Mouse (Mus musculus): Measurements from ENCODE around the gene Gbf1. TPM values are rescaled to one million over a fixed set of nuclear protein-coding genes. Genes with fewer than 3 reads are reported as not detected.
"Not testable (repeated sequence)": the region's sequence is repeated elsewhere in the genome, so short reads cannot be mapped to it uniquely, and the experiment has no call there.

The Gbf1 gene
- polyA plus RNA-seq, 1 experiment, result 67.0 TPM

DNA sequence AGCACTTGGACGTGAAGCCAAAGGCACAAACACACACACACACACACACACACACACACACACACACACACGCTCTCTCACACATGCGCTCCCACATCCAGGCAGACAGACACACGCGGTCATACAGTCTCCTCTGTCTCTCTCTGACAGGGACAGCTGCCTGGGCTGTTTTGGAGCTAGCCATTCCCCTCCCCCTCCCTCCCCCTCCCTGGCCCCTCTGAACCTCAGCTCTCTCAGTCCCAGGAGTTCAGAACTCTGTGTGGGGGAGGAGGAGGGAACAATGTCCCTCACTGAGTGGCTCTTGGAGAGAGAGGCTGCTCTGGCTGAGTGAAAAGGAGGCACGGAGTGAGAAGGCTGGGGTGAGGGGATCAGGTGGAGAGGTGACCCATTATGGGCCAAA is 11.2 kb upstream of the Gbf1 start:
- DNase-seq (ENCODE audit: extremely low spot score in 1 of 2, low spot score in 1 of 2), result no peak

GRCm38 (mm10) chr19:46147511-46148371 is 4.6 kb upstream of the Gbf1 start, which contains the start of gene Pitx3:
TSS of gene Pitx3 (minus strand) at chr19:46148326.
- DNase-seq (ENCODE audit: extremely low spot score in 1 of 2, low spot score in 1 of 2), result no peak

GRCm38 (mm10) chr19:46148372-46148760 is 3.9 kb upstream of the Gbf1 start:
- DNase-seq (ENCODE audit: extremely low spot score in 1 of 2, low spot score in 1 of 2), result peak in 1 of 2 experiments; percentile 38

- DNase-seq (ENCODE audit: extremely low spot score in 1 of 2, low spot score in 1 of 2), result no peak
Observed at GRCm38 (mm10) chr19:46149091-46149490, 3.2 kb upstream of the Gbf1 start.

DNA sequence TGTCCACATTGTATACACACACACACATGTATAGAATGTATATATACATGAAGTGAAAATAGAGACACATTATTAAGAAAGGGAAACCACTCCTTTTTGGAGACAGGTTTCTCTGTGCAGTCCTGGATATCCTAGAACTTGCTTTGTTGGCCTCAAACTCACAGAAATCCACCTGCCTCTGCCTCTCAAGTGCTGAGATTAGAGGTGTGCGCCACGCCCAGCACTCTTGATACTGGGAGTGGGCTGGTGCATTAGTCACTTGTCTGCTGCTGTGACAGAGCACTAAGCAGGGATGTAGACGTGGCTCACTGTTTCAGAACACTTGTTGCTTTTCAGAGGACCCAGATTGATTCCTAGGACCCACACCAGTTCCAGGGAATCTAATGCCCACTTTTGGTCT is 13.6 kb downstream of the Gbf1 start:
- no peak for DNase-seq (ENCODE audit: extremely low spot score in 1 of 2, low spot score in 1 of 2)

GRCm38 (mm10) chr19:46167169-46167568 is 14.9 kb downstream of the Gbf1 start:
- DNase-seq (ENCODE audit: extremely low spot score in 1 of 2, low spot score in 1 of 2), result not testable (repeated sequence)

DNA sequence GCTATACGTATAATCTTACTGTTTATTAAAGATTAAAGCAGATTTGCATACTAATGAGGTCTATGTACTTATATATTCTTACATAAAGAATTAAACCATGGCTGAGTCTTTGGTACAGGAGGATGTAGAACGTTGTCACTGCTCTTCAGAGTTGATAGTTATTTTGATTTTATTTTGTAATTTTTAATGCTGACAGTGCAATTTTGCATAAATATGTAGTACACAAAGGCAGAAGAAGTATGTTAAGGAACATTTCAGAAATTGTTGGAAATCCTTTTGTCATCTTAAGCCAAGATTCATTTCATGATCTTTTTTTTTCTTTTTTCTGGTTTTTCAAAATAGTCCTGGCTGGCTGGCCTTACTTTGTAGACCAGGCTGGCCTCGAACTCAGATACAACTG is 17.1 kb downstream of the Gbf1 start:
- no peak for DNase-seq (ENCODE audit: extremely low spot score in 1 of 2, low spot score in 1 of 2)

DNA sequence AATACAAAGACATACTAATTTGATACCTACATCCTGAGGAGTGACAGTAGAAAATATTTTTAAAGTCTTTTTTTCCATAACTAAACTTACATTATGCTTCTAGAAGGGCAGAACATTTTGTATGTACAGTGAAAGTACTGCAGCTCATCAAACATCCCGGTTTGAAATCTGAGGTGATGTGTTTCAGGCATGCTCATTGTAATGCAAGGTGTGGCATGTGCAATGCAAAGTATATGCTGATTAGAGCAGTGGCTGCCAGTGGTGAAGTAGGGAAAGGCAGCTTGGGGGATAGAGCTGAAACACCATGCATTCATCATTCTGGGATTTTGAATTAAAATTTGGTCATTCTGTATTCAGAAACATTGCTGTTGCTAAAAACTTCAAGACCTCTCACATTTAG is 17.6 kb downstream of the Gbf1 start:
- DNase-seq (ENCODE audit: extremely low spot score in 1 of 2, low spot score in 1 of 2), result no peak

DNA sequence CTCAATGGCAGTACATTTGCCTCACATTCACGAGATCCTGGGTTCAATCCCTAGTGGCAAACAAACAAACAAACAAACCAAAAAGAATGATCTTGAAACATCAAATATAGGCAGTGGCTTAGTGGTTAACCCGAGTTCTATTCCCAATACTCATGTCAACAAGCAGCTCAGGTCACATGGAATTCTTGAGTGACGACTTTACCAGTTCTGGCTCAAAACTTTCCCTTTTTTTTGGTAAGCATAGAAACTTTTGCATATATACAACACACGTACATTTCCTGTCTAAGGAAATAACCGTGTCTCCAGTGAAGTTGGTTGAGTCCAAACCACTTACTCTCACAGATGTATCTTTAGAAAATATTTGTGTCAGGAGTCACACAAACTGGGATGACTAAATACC is 20.2 kb downstream of the Gbf1 start:
- no peak for DNase-seq (ENCODE audit: extremely low spot score in 1 of 2, low spot score in 1 of 2)

DNA sequence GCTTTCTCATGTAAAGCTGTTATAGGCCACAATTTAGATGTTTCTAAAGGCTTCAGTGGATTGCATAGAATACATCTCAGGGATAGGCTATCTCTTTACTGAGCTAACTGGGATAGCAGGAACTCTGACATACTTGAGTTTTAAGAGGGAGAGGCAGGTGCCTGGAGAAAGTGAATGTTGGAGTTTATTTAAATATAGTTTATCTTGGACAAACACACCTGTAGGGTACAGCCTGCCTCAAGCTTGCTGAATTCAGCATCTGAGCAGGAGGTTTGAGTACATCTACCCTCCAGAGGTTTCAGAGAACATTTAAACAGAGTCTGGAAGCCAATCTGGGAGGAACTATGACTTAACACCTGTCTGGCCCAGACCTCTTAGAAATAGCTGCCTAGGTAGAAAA is 22.9 kb downstream of the Gbf1 start:
- no peak for DNase-seq (ENCODE audit: extremely low spot score in 1 of 2, low spot score in 1 of 2)

- DNase-seq (ENCODE audit: extremely low spot score in 1 of 2, low spot score in 1 of 2), result no peak
Observed at GRCm38 (mm10) chr19:46177046-46177445, 24.7 kb downstream of the Gbf1 start.

DNA sequence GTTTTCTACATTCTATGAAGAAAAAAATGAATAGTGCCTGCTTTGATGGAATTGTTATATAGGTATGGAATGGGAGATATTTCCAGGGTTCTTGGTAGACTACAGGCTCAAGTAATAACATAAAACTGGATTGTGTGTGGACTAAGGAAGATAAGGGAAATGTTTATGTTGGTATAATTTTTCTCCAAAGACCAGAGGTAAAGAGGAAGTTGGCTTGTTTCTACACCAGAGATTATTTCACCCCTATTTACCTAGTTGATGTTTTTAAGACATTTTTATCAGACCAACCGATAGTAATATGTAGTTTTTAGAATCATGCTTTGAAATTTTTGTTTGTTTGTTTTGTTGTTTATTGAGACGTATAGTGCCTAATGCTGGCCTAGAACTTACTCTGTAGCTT is 28.0 kb downstream of the Gbf1 start:
- DNase-seq (ENCODE audit: extremely low spot score in 1 of 2, low spot score in 1 of 2), result no peak

GRCm38 (mm10) chr19:46182241-46182640 is 29.9 kb downstream of the Gbf1 start:
- DNase-seq (ENCODE audit: extremely low spot score in 1 of 2, low spot score in 1 of 2), result no peak

DNA sequence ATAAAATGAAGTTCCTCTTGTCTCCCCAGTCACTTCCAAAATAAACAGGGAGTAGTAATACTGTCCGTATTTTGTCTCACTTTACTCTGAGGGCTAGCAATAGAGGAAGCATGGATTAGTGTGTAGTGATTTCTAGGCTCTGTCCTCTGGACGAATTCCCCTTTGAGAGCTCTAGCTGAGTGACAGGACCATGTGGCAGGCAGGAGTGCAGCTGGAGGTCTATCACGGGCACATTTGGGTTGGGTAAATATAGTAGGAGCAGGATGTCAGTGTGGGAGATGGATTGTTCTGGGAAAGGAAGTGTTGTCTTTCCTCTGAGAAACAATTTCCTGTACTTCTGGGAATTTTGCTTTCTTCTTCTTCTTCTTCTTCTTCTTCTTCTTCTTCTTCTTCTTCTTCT is 34.3 kb downstream of the Gbf1 start:
- DNase-seq (ENCODE audit: extremely low spot score in 1 of 2, low spot score in 1 of 2), result peak in 1 of 2 experiments; percentile 7

- no peak for DNase-seq (ENCODE audit: extremely low spot score in 1 of 2, low spot score in 1 of 2)
Observed at GRCm38 (mm10) chr19:46187203-46187602, 34.9 kb downstream of the Gbf1 start.

DNA sequence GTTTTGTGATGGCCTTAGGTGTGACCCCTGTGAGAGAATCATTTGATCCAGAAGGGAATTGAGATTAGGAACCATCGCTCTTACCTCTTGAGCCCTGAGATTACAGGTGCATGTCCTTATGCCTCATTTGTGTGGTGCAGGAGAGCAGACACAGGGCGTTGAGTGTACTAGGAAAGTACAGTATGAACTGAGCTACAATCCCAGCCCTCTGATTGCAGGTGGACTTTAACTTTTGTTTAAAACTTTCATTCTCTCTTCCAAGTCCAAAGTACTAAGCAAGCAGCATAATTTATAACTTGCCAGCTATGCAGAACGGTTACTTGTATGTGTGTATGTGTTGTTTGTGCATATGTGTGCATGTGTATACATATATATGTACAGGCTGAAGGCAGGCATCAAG is 46.0 kb downstream of the Gbf1 start:
- DNase-seq (ENCODE audit: extremely low spot score in 1 of 2, low spot score in 1 of 2), result no peak

GRCm38 (mm10) chr19:46198891-46199290 is 46.6 kb downstream of the Gbf1 start:
- no peak for DNase-seq (ENCODE audit: extremely low spot score in 1 of 2, low spot score in 1 of 2)

GRCm38 (mm10) chr19:46204166-46204565 is 51.9 kb downstream of the Gbf1 start:
- DNase-seq (ENCODE audit: extremely low spot score in 1 of 2, low spot score in 1 of 2), result no peak

GRCm38 (mm10) chr19:46205680-46206079 is 53.4 kb downstream of the Gbf1 start:
- no peak for DNase-seq (ENCODE audit: extremely low spot score in 1 of 2, low spot score in 1 of 2)

GRCm38 (mm10) chr19:46210951-46211350 is 58.6 kb downstream of the Gbf1 start:
- DNase-seq (ENCODE audit: extremely low spot score in 1 of 2, low spot score in 1 of 2), result no peak

DNA sequence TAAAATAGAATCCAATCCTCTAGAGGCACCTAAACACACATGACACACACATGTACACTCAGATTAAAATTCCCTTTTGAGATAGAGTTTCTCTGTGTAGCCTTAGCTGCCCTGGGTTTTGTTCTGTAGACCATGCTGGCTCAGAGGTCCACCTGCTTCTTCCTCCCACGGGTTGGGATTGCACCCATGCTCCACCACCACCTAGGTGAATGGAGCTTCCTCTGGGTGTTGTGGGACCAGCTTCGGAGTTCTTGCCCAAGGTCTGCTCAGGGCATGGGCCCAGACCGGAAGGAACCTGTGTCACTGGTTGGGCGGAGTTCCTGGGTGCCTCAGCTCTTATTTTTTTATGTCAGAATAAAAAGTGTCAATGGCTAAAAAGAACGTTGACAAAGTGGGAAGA is 62.2 kb downstream of the Gbf1 start:
- no peak for DNase-seq (ENCODE audit: extremely low spot score in 1 of 2, low spot score in 1 of 2)

DNA sequence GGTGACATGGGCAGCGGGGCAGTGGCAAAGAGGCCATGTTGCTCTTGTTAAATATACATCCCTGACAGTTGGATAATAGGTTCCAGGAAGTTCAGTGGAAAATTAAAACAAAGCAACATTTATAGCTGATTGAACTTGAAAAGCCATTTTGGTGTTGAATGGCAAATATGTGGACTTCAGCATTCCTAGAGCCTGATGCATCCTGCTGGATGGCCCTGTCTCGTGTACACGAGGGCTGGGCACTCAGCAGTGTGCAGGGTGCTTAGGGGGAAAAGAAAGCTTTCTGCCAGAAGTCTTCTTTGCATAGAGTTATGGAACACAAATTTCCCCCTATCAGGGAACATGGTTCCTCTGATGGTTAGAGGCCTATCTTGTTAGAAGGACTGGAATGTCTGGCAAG is 63.1 kb downstream of the Gbf1 start:
- no peak for DNase-seq (ENCODE audit: extremely low spot score in 1 of 2, low spot score in 1 of 2)

- no peak for DNase-seq (ENCODE audit: extremely low spot score in 1 of 2, low spot score in 1 of 2)
Observed at GRCm38 (mm10) chr19:46216716-46217115, 64.4 kb downstream of the Gbf1 start.
